Mouse (Mus musculus) cortical plate, adult 2 months (tissue): ENCODE data around the gene Tenm2.

Source experiments
- CTCF ChIP-seq: fragments of 200-500 bp; IDR thresholded peaks from 2 replicates; pipeline ENCODE4 v1.5.1; 2011; ENCODE audit warnings: mild to moderate bottlenecking, control low read depth, low read length; ENCODE audit not compliant: insufficient read depth; ENCODE audit errors: extremely low read depth
- POLR2A ChIP-seq: fragments of 200-500 bp; IDR thresholded peaks from 2 replicates; pipeline ENCODE4 v1.6.1; 2011; ENCODE audit warnings: mild to moderate bottlenecking, low read length, control low read depth; ENCODE audit not compliant: insufficient read depth; ENCODE audit errors: extremely low read depth

DNA sequence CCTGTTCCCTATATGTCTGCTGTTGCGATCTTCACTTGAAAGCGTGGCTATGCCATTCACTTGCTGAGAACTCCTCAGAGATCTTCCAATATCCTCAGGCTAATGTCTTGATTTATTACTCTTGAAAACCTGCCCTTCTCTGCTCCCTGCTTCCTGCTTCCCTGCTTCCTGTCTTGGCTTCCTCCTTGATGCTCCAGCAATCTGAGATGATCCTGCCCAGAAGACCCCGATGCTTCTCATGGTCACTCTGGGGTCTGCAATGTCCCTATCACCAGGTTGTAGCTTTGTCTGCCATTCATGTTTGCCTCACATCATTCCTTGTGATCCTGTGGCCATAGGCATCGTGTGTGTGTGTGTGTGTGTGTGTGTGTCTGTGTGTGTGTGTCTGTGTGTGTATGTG is 697.6 kb downstream of the Tenm2 start:
- no peak for TF ChIP-seq POLR2A
- no peak for TF ChIP-seq CTCF
